Mouse (Mus musculus) olfactory bulb, adult 2 months (tissue): ENCODE data around the gene Exoc6.

Source experiments
- CTCF ChIP-seq: fragments of 200-500 bp; IDR thresholded peaks from 2 replicates; pipeline ENCODE4 v1.5.1; 2012; ENCODE audit warnings: low read depth, mild to moderate bottlenecking, low read length, moderate library complexity; ENCODE audit not compliant: insufficient read depth
- POLR2A ChIP-seq: fragments of 200-500 bp; IDR thresholded peaks from 2 replicates; pipeline ENCODE4 v1.6.1; 2012; ENCODE audit warnings: mild to moderate bottlenecking, low read depth, low read length, moderate library complexity; ENCODE audit not compliant: insufficient read depth

DNA sequence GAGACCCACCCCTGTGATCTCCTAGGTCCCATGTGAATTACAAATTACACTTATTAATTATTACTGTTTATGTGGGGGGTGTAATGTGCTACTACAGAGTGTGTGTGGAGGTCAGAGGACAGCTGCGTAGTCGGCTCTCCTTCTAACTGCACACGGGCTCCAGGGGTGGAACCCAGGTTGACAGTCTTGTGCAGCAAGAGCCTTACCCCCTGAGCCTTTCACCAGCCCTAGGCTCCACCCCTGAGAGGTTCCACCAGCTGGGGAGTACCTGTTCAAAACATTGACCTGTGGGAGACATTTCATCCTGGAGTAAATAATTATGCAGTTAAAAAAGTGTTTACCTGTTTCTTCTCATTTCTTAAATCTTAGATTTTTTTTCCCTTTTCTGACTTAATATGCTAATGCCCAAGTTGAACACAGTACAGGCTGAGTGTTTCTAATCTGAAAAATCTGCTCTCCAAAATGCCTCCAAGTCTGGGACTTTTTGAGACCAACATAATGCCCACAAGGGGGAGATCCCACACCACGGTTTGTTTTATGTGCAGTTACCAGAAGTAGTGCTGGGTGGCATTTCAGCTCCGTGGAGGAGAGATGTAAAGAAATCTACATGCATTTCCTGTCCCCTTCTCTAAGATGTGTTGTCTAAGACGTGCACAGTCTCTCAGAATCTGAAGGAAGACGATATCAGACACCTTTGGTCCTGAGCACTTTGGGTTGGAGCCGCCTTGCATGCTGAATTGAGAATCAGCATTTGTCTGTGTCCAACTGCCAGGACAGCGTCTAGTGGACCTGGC is 9.3 kb downstream of the Exoc6 start:
- TF ChIP-seq CTCF (no peak), POLR2A (no peak)
